Mouse (Mus musculus) midbrain, embryonic 15.5 days (tissue): ENCODE results near the gene Cyp4f37. TPM values are rescaled to one million over a fixed set of nuclear protein-coding genes. Genes with fewer than 3 reads are reported as not detected.
"Not testable (repeated sequence)": the region's sequence is repeated elsewhere in the genome, so short reads cannot be mapped to it uniquely, and the experiment has no call there.

Source experiments
- ATAC-seq: fragments of 200-750 bp; cut with Nextera tagmentation; replicated peaks from 2 replicates; pipeline ENCODE4 v1.8.0; 2017; ENCODE audit warnings: moderate TSS enrichment
- H3K27ac ChIP-seq: fragments of 300-500 bp; sonication (generic); 2 replicates; pipeline ENCODE4 v1.5.1; 2015; ENCODE audit warnings: mild to moderate bottlenecking, inconsistent platforms
- H3K27me3 ChIP-seq: fragments of 300-500 bp; sonication (generic); replicated peaks from 2 replicates; pipeline ENCODE4 v1.6.1; 2015; ENCODE audit warnings: inconsistent platforms
- H3K36me3 ChIP-seq: fragments of 300-500 bp; sonication (generic); replicated peaks from 2 replicates; pipeline ENCODE4 v1.6.1; 2015; ENCODE audit warnings: inconsistent platforms
- H3K4me1 ChIP-seq: fragments of 300-500 bp; sonication (generic); 2 replicates; pipeline ENCODE4 v1.6.1; 2015; ENCODE audit warnings: inconsistent platforms
- H3K4me2 ChIP-seq: fragments of 300-500 bp; sonication (generic); 2 replicates; pipeline ENCODE4 v1.6.1; 2015; ENCODE audit warnings: inconsistent platforms, mild to moderate bottlenecking, moderate library complexity
- H3K4me3 ChIP-seq: fragments of 300-500 bp; sonication (generic); 2 replicates; pipeline ENCODE4 v1.5.1; 2015; ENCODE audit warnings: mild to moderate bottlenecking, inconsistent platforms
- H3K9ac ChIP-seq: fragments of 300-500 bp; sonication (generic); 2 replicates; pipeline ENCODE4 v1.6.1; 2015; ENCODE audit warnings: mild to moderate bottlenecking, inconsistent platforms
- H3K9me3 ChIP-seq: fragments of 300-500 bp; sonication (generic); 2 replicates; pipeline ENCODE4 v1.6.1; 2016; ENCODE audit warnings: inconsistent platforms
- WGBS: fragments of 180-500 bp; shearing (Covaris S2); methylation state at CpG from one replicate; pipeline ENCODE4 v1.1.7; 2015; ENCODE audit warnings: mixed read lengths; 5-methylcytosine and 5-hydroxymethylcytosine counted together
- polyA plus RNA-seq: library from polyadenylated mRNA; unstranded; fragments of >200 nt; fragmentation: Nextera tagmentation; extraction: Ambion mirVana; gene quantifications from 2 replicates; pipeline ENCODE4 v1.2.1, GENCODE M21; 2015

The Cyp4f37 gene
- 0.48 and 1.3 TPM in 2 replicates for polyA plus RNA-seq

DNA sequence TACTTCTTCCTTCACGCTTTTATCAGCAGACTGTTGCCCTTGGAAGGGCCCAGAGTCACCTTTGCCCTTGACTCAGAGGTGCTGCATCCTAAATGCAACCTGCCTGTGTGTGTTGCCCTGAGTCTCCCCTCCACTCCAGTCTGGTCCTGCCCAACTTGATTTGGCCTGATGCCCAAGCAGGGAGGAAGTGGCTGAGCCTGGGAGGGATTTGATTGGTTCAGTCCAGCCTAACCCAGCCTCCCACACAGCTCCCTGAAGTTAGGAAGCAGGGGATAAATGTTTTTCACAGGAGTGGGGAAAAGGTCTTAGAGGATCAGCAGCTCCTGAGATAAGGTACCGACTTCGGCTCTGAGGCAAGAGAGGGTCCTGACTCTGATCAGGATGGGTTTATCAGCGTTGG is at the start of gene Cyp4f37:
Gene Cyp4f37 (plus strand): TSS at position 292 of the 400 bp plus-strand sequence.
- not testable (repeated sequence) for ATAC-seq
- WGBS, result 79% methylated on average over 4 of the region's 4 CpGs

DNA sequence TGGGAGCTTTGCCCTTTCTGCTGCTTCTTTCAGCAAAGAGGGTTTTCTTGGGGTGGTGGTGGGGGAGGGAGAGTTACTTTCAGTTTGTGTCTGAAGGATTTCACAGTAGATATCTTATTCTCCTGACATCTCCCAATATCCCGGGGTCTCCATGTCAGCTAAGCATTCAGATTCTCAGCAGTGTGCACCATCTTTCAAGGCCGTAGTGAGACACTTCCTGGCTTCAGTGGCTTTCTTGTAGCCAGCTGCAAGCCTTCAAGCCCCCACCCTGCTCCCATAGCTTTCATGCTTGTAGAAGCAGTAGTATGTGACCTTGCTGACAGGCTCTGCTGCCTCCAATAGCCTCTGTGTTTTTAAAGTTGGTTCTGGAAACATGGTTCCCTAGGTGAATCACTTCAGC is 47.8 kb upstream of the Cyp4f37 start:
- not testable (repeated sequence) for H3K36me3 ChIP-seq, H3K27ac ChIP-seq, H3K27me3 ChIP-seq, H3K9ac ChIP-seq, H3K4me3 ChIP-seq, H3K4me2 ChIP-seq, H3K4me1 ChIP-seq, H3K9me3 ChIP-seq, ATAC-seq
- whole genome bisulfite sequencing, result 63% methylated on average over 2 of the region's 2 CpGs

More for the DNA sequence above, at the start of gene Cyp4f37:
- H3K27me3 ChIP-seq, H3K36me3 ChIP-seq, H3K27ac ChIP-seq, H3K9ac ChIP-seq, H3K4me3 ChIP-seq, H3K9me3 ChIP-seq, H3K4me2 ChIP-seq, H3K4me1 ChIP-seq: not testable (repeated sequence)

DNA sequence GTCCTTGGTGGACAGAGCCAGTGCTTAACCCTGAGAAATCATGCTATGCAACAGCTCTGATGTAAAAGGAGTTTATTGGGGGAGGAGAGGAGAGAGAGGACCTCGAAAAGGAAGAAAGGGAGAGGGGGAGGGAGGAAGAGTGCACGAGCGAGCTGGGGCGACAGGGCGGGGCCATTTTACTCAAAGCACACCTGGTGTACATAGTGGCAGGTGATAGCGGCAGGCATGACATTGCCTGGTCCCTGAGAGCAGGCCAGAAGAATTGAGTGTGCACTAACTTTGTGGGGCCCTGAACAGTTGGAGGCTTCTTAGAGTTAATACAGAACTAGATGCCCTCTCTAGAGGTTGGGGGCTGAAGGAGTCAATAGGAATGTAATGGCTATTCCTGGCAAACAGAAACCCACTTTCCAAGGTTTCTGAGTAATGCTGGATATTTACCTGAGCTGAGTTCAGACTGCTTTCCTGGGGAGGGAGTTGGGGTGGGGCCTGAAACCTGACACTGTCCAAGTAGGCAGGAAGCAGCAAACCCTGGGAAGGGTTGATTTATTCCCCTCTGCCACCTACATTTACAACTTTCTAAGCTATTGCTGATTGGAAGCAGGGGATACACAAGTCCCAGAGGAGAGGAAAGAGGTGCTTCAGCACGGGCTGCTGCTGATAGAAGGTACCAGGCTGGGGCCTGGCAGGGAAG is 43.5 kb upstream of the Cyp4f37 start:
- ATAC-seq, result no peak
- no peaks in the 10 kb centered on the region for H3K4me1 ChIP-seq
- H3K36me3 ChIP-seq, result no peaks in the 10 kb centered on the region
- no peaks in the 10 kb centered on the region for H3K9me3 ChIP-seq
- no peak overlapping the region for H3K9ac ChIP-seq
- 73% methylated on average over 7 of the region's 7 CpGs for WGBS
- H3K27me3 ChIP-seq, result no peaks in the 10 kb centered on the region
- no peak overlapping the region for H3K4me3 ChIP-seq
- H3K4me2 ChIP-seq, result no peak overlapping the region
- H3K27ac ChIP-seq, result no peak overlapping the region

DNA sequence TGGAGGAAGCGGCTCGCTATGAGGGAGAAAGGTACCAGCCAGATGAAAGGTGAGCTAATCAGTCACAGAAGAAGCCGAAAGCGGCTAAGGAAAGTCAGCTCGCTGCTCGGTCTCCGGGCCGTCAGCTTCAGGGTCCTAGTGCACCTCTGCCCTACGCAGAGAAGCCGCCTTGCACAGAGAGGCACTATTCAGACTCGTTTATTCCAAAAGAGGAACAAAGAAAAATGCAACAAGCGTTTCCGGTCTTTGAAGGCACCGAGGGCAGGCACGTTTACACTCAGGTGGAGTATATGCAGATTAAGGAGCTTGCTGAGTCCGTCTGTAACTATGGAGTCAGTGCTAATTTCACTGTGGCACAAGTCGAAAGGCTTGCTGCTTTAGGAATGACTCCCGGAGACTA is 24.6 kb upstream of the Cyp4f37 start:
- no peak overlapping the region for H3K4me2 ChIP-seq
- H3K27ac ChIP-seq, result no peak overlapping the region
- H3K4me3 ChIP-seq, result no peak overlapping the region
- H3K9me3 ChIP-seq, result no peaks in the 10 kb centered on the region
- no peaks in the 10 kb centered on the region for H3K36me3 ChIP-seq
- no peaks in the 10 kb centered on the region for H3K4me1 ChIP-seq
- 89% methylated on average over 18 of the region's 18 CpGs for WGBS
- no peak for ATAC-seq
- no peaks in the 10 kb centered on the region for H3K27me3 ChIP-seq
- H3K9ac ChIP-seq, result no peak overlapping the region

- 74% methylated on average over 1 of the region's 1 CpGs for WGBS
- Histone ChIP-seq H3K4me1 (no peaks in the 10 kb centered on the region), H3K27ac (no peak overlapping the region), H3K27me3 (no peaks in the 10 kb centered on the region), H3K4me2 (no peak overlapping the region), H3K36me3 (no peaks in the 10 kb centered on the region), H3K9me3 (no peaks in the 10 kb centered on the region), H3K9ac (no peak overlapping the region), H3K4me3 (no peak overlapping the region)
- ATAC-seq, result no peak
These were observed 13.1 kb upstream of the Cyp4f37 start for GRCm38 (mm10) chr17:32608055-32608454.

DNA sequence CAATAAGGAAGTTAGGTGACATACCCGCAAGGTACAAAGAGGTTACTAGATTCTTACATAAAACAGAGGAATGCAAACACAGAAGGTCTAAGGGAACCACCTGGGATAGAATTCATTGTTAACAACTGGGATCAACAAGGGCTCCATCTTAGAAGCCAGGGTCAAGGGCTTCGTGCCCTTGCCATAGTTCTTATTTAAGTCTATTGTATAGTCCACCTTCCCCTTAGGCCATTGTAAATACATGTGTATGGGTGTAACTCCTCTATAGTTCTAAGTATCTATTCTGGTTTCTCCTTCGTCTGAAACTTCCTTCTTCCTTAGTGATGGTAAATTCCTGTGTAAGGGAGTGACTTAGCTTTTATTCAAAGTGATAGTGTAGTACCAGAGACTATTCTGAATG is 10.9 kb upstream of the Cyp4f37 start:
- not testable (repeated sequence) for H3K36me3 ChIP-seq, H3K9me3 ChIP-seq, H3K4me1 ChIP-seq, H3K4me2 ChIP-seq, H3K4me3 ChIP-seq, H3K9ac ChIP-seq, H3K27ac ChIP-seq, H3K27me3 ChIP-seq, ATAC-seq
- WGBS, result 81% methylated on average over 3 of the region's 3 CpGs

- no peak for ATAC-seq
- H3K27me3 ChIP-seq, result no peaks in the 10 kb centered on the region
- 83% methylated on average over 3 of the region's 3 CpGs for WGBS
- H3K4me2 ChIP-seq, result no peak overlapping the region
- H3K27ac ChIP-seq, result no peak overlapping the region
- H3K36me3 ChIP-seq, result no peaks in the 10 kb centered on the region
- H3K9ac ChIP-seq, result no peak overlapping the region
- H3K9me3 ChIP-seq, result no peaks in the 10 kb centered on the region
- no peaks in the 10 kb centered on the region for H3K4me1 ChIP-seq
- no peak overlapping the region for H3K4me3 ChIP-seq
These were observed 10.2 kb upstream of the Cyp4f37 start for GRCm38 (mm10) chr17:32610896-32611295.

DNA sequence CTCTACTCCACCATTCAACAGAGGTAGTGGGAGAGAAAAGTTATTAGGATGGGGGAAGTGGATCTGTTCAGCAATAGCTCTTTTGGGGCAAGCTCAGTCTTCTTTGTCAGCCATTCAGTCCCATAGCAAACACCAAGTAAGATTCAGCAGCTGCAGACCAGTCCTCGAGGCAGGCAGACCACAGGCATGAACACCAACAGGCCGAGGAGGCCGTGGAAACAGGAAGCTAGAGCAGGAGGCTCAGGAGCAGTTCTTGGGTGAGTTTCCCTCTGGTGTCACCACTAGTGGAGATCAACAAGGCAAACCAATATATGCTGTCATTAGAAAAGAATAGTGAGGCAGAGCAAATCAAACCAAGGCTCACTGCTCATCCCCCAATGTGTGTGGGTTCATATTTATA is 8.7 kb upstream of the Cyp4f37 start:
- H3K27me3 ChIP-seq, result no peaks in the 10 kb centered on the region
- no peaks in the 10 kb centered on the region for H3K36me3 ChIP-seq
- H3K9ac ChIP-seq, result no peak overlapping the region
- no peaks in the 10 kb centered on the region for H3K4me1 ChIP-seq
- ATAC-seq, result no peak
- WGBS, result 88% methylated on average over 3 of the region's 3 CpGs
- H3K4me3 ChIP-seq, result no peak overlapping the region
- H3K27ac ChIP-seq, result no peak overlapping the region
- no peak overlapping the region for H3K4me2 ChIP-seq
- no peaks in the 10 kb centered on the region for H3K9me3 ChIP-seq

GRCm38 (mm10) chr17:32617252-32617651 is 3.9 kb upstream of the Cyp4f37 start:
- 59% methylated on average over 1 of the region's 1 CpGs for WGBS
- H3K4me1 ChIP-seq, result no peaks in the 10 kb centered on the region

DNA sequence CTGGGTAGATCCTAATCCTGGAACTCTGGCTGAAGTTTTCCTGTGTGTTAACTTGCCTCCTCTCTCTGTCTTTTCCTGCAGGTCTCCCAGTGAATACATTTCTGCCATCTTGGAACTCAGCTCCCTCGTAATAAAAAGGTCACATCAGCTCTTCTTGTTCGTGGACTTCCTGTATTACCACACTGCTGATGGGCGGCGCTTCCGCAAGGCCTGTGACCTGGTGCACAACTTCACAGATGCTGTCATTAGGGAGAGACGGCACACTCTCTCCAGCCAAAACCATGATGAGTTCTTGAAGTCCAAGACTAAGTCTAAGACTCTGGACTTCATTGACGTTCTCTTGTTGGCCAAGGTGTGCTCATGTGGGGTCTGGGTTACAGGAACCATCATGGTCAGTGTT is 8.6 kb downstream of the Cyp4f37 start:
- H3K9ac ChIP-seq, H3K36me3 ChIP-seq, H3K4me2 ChIP-seq, H3K27ac ChIP-seq, H3K4me1 ChIP-seq, ATAC-seq, H3K9me3 ChIP-seq, H3K27me3 ChIP-seq, H3K4me3 ChIP-seq: not testable (repeated sequence)
- 84% methylated on average over 7 of the region's 7 CpGs for WGBS

More at GRCm38 (mm10) chr17:32617252-32617651, 3.9 kb upstream of the Cyp4f37 start:
- Histone ChIP-seq H3K27ac (no peak overlapping the region), H3K36me3 (no peaks in the 10 kb centered on the region), H3K4me2 (no peak overlapping the region), H3K9ac (no peak overlapping the region), H3K4me3 (no peak overlapping the region), H3K9me3 (no peaks in the 10 kb centered on the region; the same call in 1 of the 2 replicates), H3K27me3 (no peaks in the 10 kb centered on the region)
- no peak for ATAC-seq

GRCm38 (mm10) chr17:32631936-32632335 is 10.8 kb downstream of the Cyp4f37 start:
- H3K9me3 ChIP-seq, result no peaks in the 10 kb centered on the region
- H3K9ac ChIP-seq, result no peak overlapping the region
- no peaks in the 10 kb centered on the region for H3K27me3 ChIP-seq
- H3K4me2 ChIP-seq, result no peak overlapping the region
- no peak overlapping the region for H3K27ac ChIP-seq
- no peaks in the 10 kb centered on the region for H3K36me3 ChIP-seq
- peaks cover 6% of the 10 kb centered on the region for H3K4me1 ChIP-seq
- no peak for ATAC-seq
- WGBS, result 84% methylated on average over 3 of the region's 3 CpGs
- H3K4me3 ChIP-seq, result no peak overlapping the region

- Histone ChIP-seq H3K4me2 (peak overlapping the region; percentile 66), H3K4me3 (peak overlapping the region; percentile 43), H3K9ac (peak overlapping the region; percentile 44), H3K27ac (0 out of 2 replicates have a peak overlapping the region, but pooled peaks have one; percentile 58)
- peak; percentile 62 for ATAC-seq
- not testable (repeated sequence) for H3K4me1 ChIP-seq, H3K9me3 ChIP-seq, H3K27me3 ChIP-seq, H3K36me3 ChIP-seq
- 86% methylated on average over 9 of the region's 9 CpGs for WGBS
These were observed 13.3 kb downstream of the Cyp4f37 start for GRCm38 (mm10) chr17:32634242-32634971.

DNA sequence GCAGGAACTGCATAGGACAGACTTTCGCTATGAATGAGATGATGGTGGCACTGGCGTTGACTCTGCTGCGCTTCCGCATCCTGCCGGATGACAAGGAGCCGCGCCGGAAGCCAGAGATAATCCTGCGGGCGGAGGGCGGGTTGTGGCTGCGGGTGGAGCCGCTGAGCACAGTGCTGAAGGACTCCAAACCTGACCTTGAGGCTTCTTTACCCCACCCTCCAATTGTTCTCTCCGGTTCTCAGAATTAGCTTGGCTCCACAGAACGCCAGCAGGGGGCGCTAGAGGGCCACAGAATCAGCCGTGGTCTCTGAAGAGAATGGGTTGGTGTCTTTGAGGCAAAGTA is 13.8 kb downstream of the Cyp4f37 start:
- Histone ChIP-seq H3K27ac (peak overlapping the region; percentile 58; the same call in 1 of the 2 replicates), H3K4me1 (peaks cover 6% of the 10 kb centered on the region), H3K27me3 (no peaks in the 10 kb centered on the region), H3K9ac (peak overlapping the region; percentile 44), H3K4me2 (peak overlapping the region; percentile 66), H3K36me3 (no peaks in the 10 kb centered on the region), H3K9me3 (no peaks in the 10 kb centered on the region), H3K4me3 (peak overlapping the region; percentile 43)
- peak; percentile 97 for ATAC-seq
- WGBS, result 1% methylated on average over 17 of the region's 17 CpGs
